Mouse (Mus musculus): ENCODE data around the gene Pcgf5. TPM values are rescaled to one million over a fixed set of nuclear protein-coding genes. Genes with fewer than 3 reads are reported as not detected.

Pcgf5 gene
- polyA plus RNA-seq, 1 experiment = 20.9 TPM

GRCm38 (mm10) chr19:36349487-36349955 lies 1.4 kb downstream of the Pcgf5 start:
- TF ChIP-seq CTCF (IDR thresholded peaks at IDR 0.05; ENCODE audit: low read depth, low read length) (no peak), POLR2A (IDR thresholded peaks at IDR 0.05; ENCODE audit: borderline replicate concordance, low read depth, low read length) (no peak)
- 0 out of 2 replicates have a peak, but pooled peaks cover 2% of the 10 kb centered on the region for H3K4me1 ChIP-seq (ENCODE audit: control insufficient read depth, insufficient read depth, low read length)
- no peak overlapping the region for H3K27ac ChIP-seq (ENCODE audit: insufficient read depth, low read depth, low read length)
- H3K4me3 ChIP-seq (ENCODE audit: insufficient read depth, low read length) = peak overlapping the region; percentile 59

GRCm38 (mm10) chr19:36350181-36350580 lies 2.1 kb downstream of the Pcgf5 start:
- no peak overlapping the region for H3K4me3 ChIP-seq (ENCODE audit: insufficient read depth, low read length)

GRCm38 (mm10) chr19:36350870-36351269 lies 2.8 kb downstream of the Pcgf5 start:
- Histone ChIP-seq H3K27ac (ENCODE audit: insufficient read depth, low read depth, low read length) (no peak overlapping the region), H3K4me3 (ENCODE audit: insufficient read depth, low read length) (no peak overlapping the region), H3K4me1 (ENCODE audit: control insufficient read depth, insufficient read depth, low read length) (0 out of 2 replicates have a peak, but pooled peaks cover 2% of the 10 kb centered on the region)
- TF ChIP-seq POLR2A (IDR thresholded peaks at IDR 0.05; ENCODE audit: borderline replicate concordance, low read depth, low read length) (no peak), CTCF (IDR thresholded peaks at IDR 0.05; ENCODE audit: low read depth, low read length) (no peak)

More at GRCm38 (mm10) chr19:36350181-36350580, 2.1 kb downstream of the Pcgf5 start:
- TF ChIP-seq POLR2A (IDR thresholded peaks at IDR 0.05; ENCODE audit: borderline replicate concordance, low read depth, low read length) = no peak
- H3K27ac ChIP-seq (ENCODE audit: insufficient read depth, low read depth, low read length) = no peak overlapping the region
- H3K4me1 ChIP-seq (ENCODE audit: control insufficient read depth, insufficient read depth, low read length) = 0 out of 2 replicates have a peak, but pooled peaks cover 2% of the 10 kb centered on the region

DNA sequence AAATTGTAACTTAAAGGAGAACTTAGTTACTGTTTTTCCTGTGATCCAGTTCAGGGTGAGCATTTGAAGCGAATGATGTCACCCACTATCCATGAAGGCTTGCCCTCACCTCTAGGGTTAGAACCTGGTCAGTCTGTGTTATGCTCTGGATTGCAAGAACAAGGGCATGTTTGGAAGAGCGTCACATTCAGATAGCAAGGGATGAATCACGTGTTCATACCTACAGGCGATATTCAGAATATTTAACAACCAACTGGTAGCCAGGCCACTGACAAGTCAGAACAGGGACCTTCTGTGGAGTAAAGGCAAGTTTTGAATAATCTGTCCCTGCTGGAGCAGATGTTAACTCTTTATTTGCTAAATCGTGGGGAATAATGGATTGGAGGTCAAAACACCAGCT lies 14.4 kb downstream of the Pcgf5 start:
- no peak for TF ChIP-seq POLR2A (IDR thresholded peaks at IDR 0.05; ENCODE audit: borderline replicate concordance, low read depth, low read length)
- TF ChIP-seq CTCF (IDR thresholded peaks at IDR 0.05; ENCODE audit: low read depth, low read length) = no peak
- Histone ChIP-seq H3K4me3 (ENCODE audit: insufficient read depth, low read length) (no peak overlapping the region), H3K27ac (ENCODE audit: insufficient read depth, low read depth, low read length) (no peak overlapping the region), H3K4me1 (ENCODE audit: control insufficient read depth, insufficient read depth, low read length) (no peaks in the 10 kb centered on the region)

DNA sequence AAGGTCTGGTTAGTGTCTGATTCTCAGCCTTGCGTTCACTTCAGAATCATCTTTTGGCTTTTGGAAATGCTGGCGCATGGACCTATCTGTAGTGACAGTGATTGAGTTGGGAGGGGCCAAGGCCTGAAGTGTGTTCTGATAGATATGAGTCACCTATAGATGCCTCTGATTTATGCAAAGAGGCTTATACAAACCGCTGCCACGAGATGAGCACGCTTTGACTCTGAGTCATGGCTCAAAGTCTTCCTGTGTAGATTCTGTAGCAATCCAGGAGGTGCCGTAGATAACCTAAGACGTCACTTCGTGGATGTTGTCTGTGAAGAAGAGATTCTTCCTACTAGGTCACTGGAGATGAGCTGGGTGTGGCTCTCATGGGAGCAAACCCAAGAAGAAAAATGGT lies 16.6 kb downstream of the Pcgf5 start:
- no peak overlapping the region for H3K4me3 ChIP-seq (ENCODE audit: insufficient read depth, low read length)
- H3K27ac ChIP-seq (ENCODE audit: insufficient read depth, low read depth, low read length) = no peak overlapping the region
- TF ChIP-seq POLR2A (IDR thresholded peaks at IDR 0.05; ENCODE audit: borderline replicate concordance, low read depth, low read length) (no peak), CTCF (IDR thresholded peaks at IDR 0.05; ENCODE audit: low read depth, low read length) (no peak)
- H3K4me1 ChIP-seq (ENCODE audit: control insufficient read depth, insufficient read depth, low read length) = no peaks in the 10 kb centered on the region

DNA sequence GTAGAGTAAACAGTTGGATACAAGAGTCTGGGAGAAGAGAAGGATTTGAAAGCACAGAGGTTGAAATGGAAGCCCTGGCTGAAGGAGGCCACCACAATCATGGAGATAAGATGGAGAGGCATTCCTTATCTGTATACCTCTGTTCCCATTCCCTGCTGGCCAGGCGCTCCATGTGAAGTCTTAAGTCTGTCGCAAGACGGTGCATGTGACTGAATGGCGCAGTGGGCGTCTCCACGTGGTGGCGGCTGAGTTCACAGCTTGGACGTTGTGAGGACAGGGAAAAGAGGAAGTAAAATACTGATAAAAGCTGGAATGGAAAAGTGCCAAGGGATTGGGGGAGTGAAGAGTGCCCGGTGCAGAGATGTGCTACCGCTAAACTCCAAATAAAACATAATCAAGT lies 23.4 kb downstream of the Pcgf5 start:
- H3K4me1 ChIP-seq (ENCODE audit: control insufficient read depth, insufficient read depth, low read length) = no peaks in the 10 kb centered on the region
- no peak overlapping the region for H3K27ac ChIP-seq (ENCODE audit: insufficient read depth, low read depth, low read length)
- H3K4me3 ChIP-seq (ENCODE audit: insufficient read depth, low read length) = no peak overlapping the region
- TF ChIP-seq POLR2A (IDR thresholded peaks at IDR 0.05; ENCODE audit: borderline replicate concordance, low read depth, low read length) = no peak
- no peak for TF ChIP-seq CTCF (IDR thresholded peaks at IDR 0.05; ENCODE audit: low read depth, low read length)

- Histone ChIP-seq H3K4me3 (ENCODE audit: insufficient read depth, low read length) (no peak overlapping the region), H3K4me1 (ENCODE audit: control insufficient read depth, insufficient read depth, low read length) (no peaks in the 10 kb centered on the region), H3K27ac (ENCODE audit: insufficient read depth, low read depth, low read length) (no peak overlapping the region)
- no peak for TF ChIP-seq POLR2A (IDR thresholded peaks at IDR 0.05; ENCODE audit: borderline replicate concordance, low read depth, low read length)
- no peak for TF ChIP-seq CTCF (IDR thresholded peaks at IDR 0.05; ENCODE audit: low read depth, low read length)
Measured at GRCm38 (mm10) chr19:36373056-36373621, 25.0 kb downstream of the Pcgf5 start.

- Histone ChIP-seq H3K27ac (ENCODE audit: insufficient read depth, low read depth, low read length) (no peak overlapping the region), H3K4me1 (ENCODE audit: control insufficient read depth, insufficient read depth, low read length) (no peaks in the 10 kb centered on the region), H3K4me3 (ENCODE audit: insufficient read depth, low read length) (peak overlapping the region; percentile 39)
- TF ChIP-seq CTCF (IDR thresholded peaks at IDR 0.05; ENCODE audit: low read depth, low read length) (no peak), POLR2A (IDR thresholded peaks at IDR 0.05; ENCODE audit: borderline replicate concordance, low read depth, low read length) (no peak)
Measured at GRCm38 (mm10) chr19:36375200-36375783, 27.2 kb downstream of the Pcgf5 start.

- Histone ChIP-seq H3K4me1 (ENCODE audit: control insufficient read depth, insufficient read depth, low read length) (no peaks in the 10 kb centered on the region), H3K27ac (ENCODE audit: insufficient read depth, low read depth, low read length) (no peak overlapping the region), H3K4me3 (ENCODE audit: insufficient read depth, low read length) (no peak overlapping the region)
- TF ChIP-seq POLR2A (IDR thresholded peaks at IDR 0.05; ENCODE audit: borderline replicate concordance, low read depth, low read length) = no peak
- TF ChIP-seq CTCF (IDR thresholded peaks at IDR 0.05; ENCODE audit: low read depth, low read length) = no peak
Measured at GRCm38 (mm10) chr19:36377729-36378128, 29.6 kb downstream of the Pcgf5 start.

- H3K4me3 ChIP-seq (ENCODE audit: insufficient read depth, low read length) = no peak overlapping the region
- no peaks in the 10 kb centered on the region for H3K4me1 ChIP-seq (ENCODE audit: control insufficient read depth, insufficient read depth, low read length)
- no peak overlapping the region for H3K27ac ChIP-seq (ENCODE audit: insufficient read depth, low read depth, low read length)
- no peak for TF ChIP-seq CTCF (IDR thresholded peaks at IDR 0.05; ENCODE audit: low read depth, low read length)
- no peak for TF ChIP-seq POLR2A (IDR thresholded peaks at IDR 0.05; ENCODE audit: borderline replicate concordance, low read depth, low read length)
Measured at GRCm38 (mm10) chr19:36378511-36379232, 30.6 kb downstream of the Pcgf5 start.
